ENCODE assay signal across 9 mouse cellular contexts in genomic region chr7:4866631-4867180, GRCm38 (mm10). TPM values are rescaled to one million over a fixed set of nuclear protein-coding genes. Genes with fewer than 3 reads are reported as not detected.
DNase-seq lines count a peak whose midpoint lies in the region; ATAC-seq and TF ChIP-seq lines count a peak whose summit lies in the region.
"Had no signal": no experiment of that assay in that cellular context is flagged by ENCODE, and none has a peak within 500 bp of the region (broad histone marks: within the 10 kb centered on the region; RNA-seq: fewer than 3 reads in every experiment).

No protein-coding gene starts in this region.

- H3K27me3 ChIP-seq in kidney, embryonic 14.5 days (ENCODE audit: control insufficient read depth, insufficient read depth, low read length): no peaks in the 10 kb centered on the region
- H3K27me3 ChIP-seq in hindbrain, embryonic 16.5 days (replicated peaks; ENCODE audit: control insufficient read depth, insufficient read depth, low read length): no peaks in the 10 kb centered on the region
- no peaks in the 10 kb centered on the region for H3K27me3 ChIP-seq in midbrain, postnatal 0 days (ENCODE audit: insufficient read depth, low read length)

- no peak for TF ChIP-seq CTCF in bone marrow macrophage, adult 2 months (IDR thresholded peaks at IDR 0.05; ENCODE audit: low read depth, low read length)
- no peak for TF ChIP-seq CTCF in midbrain, postnatal 0 days (IDR thresholded peaks at IDR 0.05)

- no peak for ATAC-seq in kidney, embryonic 14.5 days (ENCODE audit: low FRiP score, low TSS enrichment)
- ATAC-seq in hindbrain, embryonic 16.5 days: no peak
- no peak for ATAC-seq in midbrain, postnatal 0 days (ENCODE audit: low FRiP score)

- TF ChIP-seq POLR2A in bone marrow macrophage, adult 2 months (IDR thresholded peaks at IDR 0.05; ENCODE audit: borderline replicate concordance, low read depth, low read length): no peak

- no peak for DNase-seq in kidney, postnatal 4 days
- no peak for DNase-seq in midbrain, postnatal 0 days (ENCODE audit: low spot score)
- no peak for DNase-seq in urinary bladder, postnatal 10 days (ENCODE audit: low spot score)
- no peak for DNase-seq in gastrocnemius, postnatal 36 days
- no peak for DNase-seq in urinary bladder, adult 2 months (ENCODE audit: low spot score)

- WGBS in kidney, embryonic 14.5 days: 50% methylated on average over 10 of the region's 10 CpGs
- WGBS in hindbrain, embryonic 16.5 days: 35% methylated on average over 10 of the region's 10 CpGs
- 20% methylated on average over 10 of the region's 10 CpGs for WGBS in midbrain, postnatal 0 days

- H3K36me3 ChIP-seq in kidney, embryonic 14.5 days (ENCODE audit: control insufficient read depth, insufficient read depth, low read length): no peaks in the 10 kb centered on the region
- H3K36me3 ChIP-seq in hindbrain, embryonic 16.5 days (ENCODE audit: control insufficient read depth, insufficient read depth, low read length): no peaks in the 10 kb centered on the region
- H3K36me3 ChIP-seq in midbrain, postnatal 0 days (ENCODE audit: insufficient read depth, low read length): no peaks in the 10 kb centered on the region

- H3K9me3 ChIP-seq in kidney, embryonic 14.5 days (ENCODE audit: control insufficient read depth, low read length): no peaks in the 10 kb centered on the region
- no peaks in the 10 kb centered on the region for H3K9me3 ChIP-seq in hindbrain, embryonic 16.5 days (ENCODE audit: control insufficient read depth, low read length)
- no peaks in the 10 kb centered on the region for H3K9me3 ChIP-seq in midbrain, postnatal 0 days (ENCODE audit: low read length)

- H3K27ac ChIP-seq in kidney, embryonic 14.5 days (ENCODE audit: low read depth, low read length): no peak overlapping the region; the same call in 1 of the 2 replicates
- H3K27ac ChIP-seq in bone marrow macrophage, adult 2 months (ENCODE audit: insufficient read depth, low read depth, low read length): peak overlapping the region; percentile 90
- peak overlapping the region; percentile 66; the same call in 1 of the 2 replicates for H3K27ac ChIP-seq in hindbrain, embryonic 16.5 days (ENCODE audit: low read depth, low read length)
- H3K27ac ChIP-seq in midbrain, postnatal 0 days (ENCODE audit: low read depth, low read length): peak overlapping the region; percentile 57

- peak overlapping the region; percentile 50 for H3K4me3 ChIP-seq in kidney, embryonic 14.5 days (ENCODE audit: low read length)
- H3K4me3 ChIP-seq in bone marrow macrophage, adult 2 months (ENCODE audit: insufficient read depth, low read length): peak overlapping the region; percentile 97
- H3K4me3 ChIP-seq in hindbrain, embryonic 16.5 days (ENCODE audit: low read length): peak overlapping the region; percentile 56
- H3K4me3 ChIP-seq in midbrain, postnatal 0 days (ENCODE audit: low read depth, low read length): peak overlapping the region; percentile 44

- H3K4me1 ChIP-seq in kidney, embryonic 14.5 days (ENCODE audit: control insufficient read depth, insufficient read depth, low read length): no peaks in the 10 kb centered on the region
- peaks cover 16% of the 10 kb centered on the region for H3K4me1 ChIP-seq in bone marrow macrophage, adult 2 months (ENCODE audit: control insufficient read depth, insufficient read depth, low read length)
- H3K4me1 ChIP-seq in hindbrain, embryonic 16.5 days (ENCODE audit: control insufficient read depth, insufficient read depth, low read depth, low read length): peaks cover 7% of the 10 kb centered on the region
- H3K4me1 ChIP-seq in midbrain, postnatal 0 days (ENCODE audit: insufficient read depth, low read length): no peaks in the 10 kb centered on the region

- H3K4me2 ChIP-seq in kidney, embryonic 14.5 days (replicated peaks; ENCODE audit: low read depth, low read length): peak overlapping the region; percentile 41
- peak overlapping the region; percentile 81 for H3K4me2 ChIP-seq in hindbrain, embryonic 16.5 days (ENCODE audit: low read length)
- H3K4me2 ChIP-seq in midbrain, postnatal 0 days (ENCODE audit: low read depth, low read length, poor library complexity, severe bottlenecking): peak overlapping the region; percentile 68

- intact Hi-C loops in gastrocnemius, postnatal 36 days (cut with DNase I): loop anchor here (10.0 kb wide), 2 partner anchors 48 to 52 kb away; partner anchors contain the start of genes Ube2s and Zfp628

- peak overlapping the region; percentile 51; the same call in 1 of the 2 replicates for H3K9ac ChIP-seq in kidney, embryonic 14.5 days (ENCODE audit: low read depth, low read length)
- peak overlapping the region; percentile 70 for H3K9ac ChIP-seq in hindbrain, embryonic 16.5 days (ENCODE audit: low read depth, low read length)
- peak overlapping the region; percentile 59 for H3K9ac ChIP-seq in midbrain, postnatal 0 days (replicated peaks; ENCODE audit: low read length, poor library complexity, severe bottlenecking)

RNA-seq across cellular contexts. Expression of gene Isoc2b, which starts 3.4 kb away (rescaled TPM):
- 4.5 and 8.3 TPM in 2 replicates for polyA plus RNA-seq in kidney, embryonic 14.5 days (2014; fragmentation: Nextera tagmentation; extraction: Ambion mirVana)
- 20.4 and 21.2 TPM in 2 replicates for polyA plus RNA-seq in bone marrow macrophage, adult 2 months (2012; ENCODE audit: insufficient read depth, insufficient read length, missing spikeins)
- 4.2 and 4.6 TPM in 2 replicates for polyA plus RNA-seq in hindbrain, embryonic 16.5 days (2015; fragmentation: Nextera tagmentation; extraction: Ambion mirVana)
- total RNA-seq in midbrain, postnatal 0 days (2014; rRNA removed): 1.0 and 2.0 TPM in 2 replicates
- polyA plus RNA-seq in midbrain, postnatal 0 days (2015; fragmentation: Nextera tagmentation; extraction: Ambion mirVana): 3.7 and 5.8 TPM in 2 replicates
- total RNA-seq in gastrocnemius, postnatal 36 days (2021): 1 to 10 TPM; 3.6 to 3.8 TPM
- polyA plus RNA-seq in urinary bladder, adult 2 months (2012; rRNA removed): 16.3 and 19.4 TPM in 2 replicates

RNA-seq across cellular contexts. Expression of gene Isoc2a, which starts 10.2 kb away (rescaled TPM):
- 0.95 and 1.3 TPM in 2 replicates for polyA plus RNA-seq in kidney, embryonic 14.5 days (2014; fragmentation: Nextera tagmentation; extraction: Ambion mirVana)
- polyA plus RNA-seq in bone marrow macrophage, adult 2 months (2012; ENCODE audit: insufficient read depth, insufficient read length, missing spikeins): 15.5 and 16.4 TPM in 2 replicates
- polyA plus RNA-seq in hindbrain, embryonic 16.5 days (2015; fragmentation: Nextera tagmentation; extraction: Ambion mirVana): 0.89 and 0.93 TPM in 2 replicates
- total RNA-seq in midbrain, postnatal 0 days (2014; rRNA removed): 5.8 and 7.7 TPM in 2 replicates
- 0.38 and 0.52 TPM in 2 replicates for polyA plus RNA-seq in midbrain, postnatal 0 days (2015; fragmentation: Nextera tagmentation; extraction: Ambion mirVana)
- total RNA-seq in gastrocnemius, postnatal 36 days (2021): 10 to 100 TPM; 21.0 to 28.3 TPM
- polyA plus RNA-seq in urinary bladder, adult 2 months (2012; rRNA removed): 17.1 and 21.3 TPM in 2 replicates

RNA-seq across cellular contexts. Expression of gene Shisa7, which starts 22.2 kb away (rescaled TPM):
- 0.89 and 1.1 TPM in 2 replicates for polyA plus RNA-seq in kidney, embryonic 14.5 days (2014; fragmentation: Nextera tagmentation; extraction: Ambion mirVana)
- polyA plus RNA-seq in bone marrow macrophage, adult 2 months (2012; ENCODE audit: insufficient read depth, insufficient read length, missing spikeins): not detected in 2 replicates
- 9.9 and 10.0 TPM in 2 replicates for polyA plus RNA-seq in hindbrain, embryonic 16.5 days (2015; fragmentation: Nextera tagmentation; extraction: Ambion mirVana)
- total RNA-seq in midbrain, postnatal 0 days (2014; rRNA removed): 51.4 and 68.5 TPM in 2 replicates
- polyA plus RNA-seq in midbrain, postnatal 0 days (2015; fragmentation: Nextera tagmentation; extraction: Ambion mirVana): 9.3 and 10.1 TPM in 2 replicates
- not detected for total RNA-seq in gastrocnemius, postnatal 36 days (2021)
- 1.1 and 1.3 TPM in 2 replicates for polyA plus RNA-seq in urinary bladder, adult 2 months (2012; rRNA removed)
- total RNA-seq: neutrophil, adult 5-6 weeks had no signal

RNA-seq across cellular contexts. Expression of gene Gm36210, which starts 39.6 kb away (rescaled TPM):
- polyA plus RNA-seq in kidney, embryonic 14.5 days (2014; fragmentation: Nextera tagmentation; extraction: Ambion mirVana): 0.22 TPM in 1 of 2 replicates, not detected in the other
- polyA plus RNA-seq in bone marrow macrophage, adult 2 months (2012; ENCODE audit: insufficient read depth, insufficient read length, missing spikeins): not detected in 2 replicates
- polyA plus RNA-seq in hindbrain, embryonic 16.5 days (2015; fragmentation: Nextera tagmentation; extraction: Ambion mirVana): 0.48 and 0.52 TPM in 2 replicates
- total RNA-seq in midbrain, postnatal 0 days (2014; rRNA removed): 0.57 TPM in 1 of 2 replicates, not detected in the other
- 0.32 and 0.43 TPM in 2 replicates for polyA plus RNA-seq in midbrain, postnatal 0 days (2015; fragmentation: Nextera tagmentation; extraction: Ambion mirVana)
- under 1 TPM; 0.20 TPM for total RNA-seq in gastrocnemius, postnatal 36 days (2021)
- 0.15 and 0.22 TPM in 2 replicates for polyA plus RNA-seq in urinary bladder, adult 2 months (2012; rRNA removed)
- total RNA-seq: neutrophil, adult 5-6 weeks had no signal

RNA-seq across cellular contexts. Expression of gene Zfp628, which starts 48.3 kb away (rescaled TPM):
- polyA plus RNA-seq in kidney, embryonic 14.5 days (2014; fragmentation: Nextera tagmentation; extraction: Ambion mirVana): 4.5 and 5.2 TPM in 2 replicates
- 7.1 and 8.7 TPM in 2 replicates for polyA plus RNA-seq in bone marrow macrophage, adult 2 months (2012; ENCODE audit: insufficient read depth, insufficient read length, missing spikeins)
- 3.2 and 4.2 TPM in 2 replicates for polyA plus RNA-seq in hindbrain, embryonic 16.5 days (2015; fragmentation: Nextera tagmentation; extraction: Ambion mirVana)
- 10.6 and 12.3 TPM in 2 replicates for total RNA-seq in midbrain, postnatal 0 days (2014; rRNA removed)
- polyA plus RNA-seq in midbrain, postnatal 0 days (2015; fragmentation: Nextera tagmentation; extraction: Ambion mirVana): 5.1 and 5.6 TPM in 2 replicates
- 1 to 10 TPM; 8.9 TPM for total RNA-seq in gastrocnemius, postnatal 36 days (2021)
- polyA plus RNA-seq in urinary bladder, adult 2 months (2012; rRNA removed): 7.7 and 10.1 TPM in 2 replicates

Comparison
In these comparisons a context has a peak if more than half of its experiments do, and no peak if none do; other contexts are left out.
1. H3K4me3 ChIP-seq: peak in every context shown above with its lines; median percentile 97 in bone marrow macrophage, adult 2 months; 56 in hindbrain, embryonic 16.5 days; 50 in kidney, embryonic 14.5 days; 44 in midbrain, postnatal 0 days.